Mouse (Mus musculus): ENCODE measurements around the gene Eno1.

- TF ChIP-seq POLR2A (IDR thresholded peaks at IDR 0.05; ENCODE audit: extremely low read depth, insufficient read depth, low read length) (no peak), CTCF (IDR thresholded peaks at IDR 0.05; ENCODE audit: low read depth, low read length) (no peak)
Observed at GRCm38 (mm10) chr4:150280459-150280858, 43.9 kb downstream of the Eno1 start.

Data from liver, adult 2 months (tissue).